Mouse (Mus musculus): ENCODE measurements at regions not wholly inside any gene's neighbourhood (a gene's known extent, or its start where the extent isn't known, plus 50 kb on each side); places are given as distances from the start of the nearest gene placed in this dataset.

- TF ChIP-seq CTCF (IDR thresholded peaks at IDR 0.05; ENCODE audit: low read depth, low read length), result no peak
- no peak for TF ChIP-seq POLR2A (IDR thresholded peaks at IDR 0.05; ENCODE audit: extremely low read depth, insufficient read depth, low read length)
These were observed 501.8 kb downstream of the Dach1 start for GRCm38 (mm10) chr14:97667806-97668205.
